8 mouse cellular contexts compared by ENCODE assay signal in the genomic region with DNA sequence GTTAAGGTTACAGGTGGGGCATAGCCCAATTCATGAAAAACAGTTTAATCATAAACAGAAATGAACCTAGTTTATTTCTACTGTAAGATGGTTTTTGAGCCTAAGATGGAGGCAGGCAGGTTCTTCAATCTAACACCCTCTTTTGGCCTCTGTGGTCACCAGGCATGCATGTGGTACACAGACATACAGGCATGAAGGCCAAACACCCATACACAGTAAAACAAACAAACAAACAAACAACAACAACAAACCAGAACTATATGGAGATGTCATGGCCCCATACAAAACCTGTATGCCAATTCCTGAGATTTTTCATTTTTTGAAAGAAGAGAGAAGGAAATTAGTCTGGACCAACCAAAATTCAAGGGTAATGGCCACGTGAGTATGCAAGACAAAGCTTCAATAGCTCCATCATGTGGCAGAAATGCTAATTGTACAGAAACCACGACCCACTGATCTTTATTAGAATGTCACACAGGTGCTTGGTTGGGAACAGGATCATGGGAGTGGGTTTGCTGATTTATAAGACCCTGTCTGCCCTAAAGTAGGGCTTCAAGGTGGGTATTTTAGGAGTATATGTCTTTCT. TPM values are rescaled to one million over a fixed set of nuclear protein-coding genes. Genes with fewer than 3 reads are reported as not detected.
DNase-seq lines count a peak whose midpoint lies in the region; ATAC-seq and TF ChIP-seq lines count a peak whose summit lies in the region.

No protein-coding gene starts in this region.

- no peaks in the 10 kb centered on the region for H3K27me3 ChIP-seq in hindbrain, embryonic 13.5 days
- H3K27me3 ChIP-seq in liver, adult 2 months (ENCODE audit: control insufficient read depth, insufficient read depth, low read length): no peaks in the 10 kb centered on the region
- H3K27me3 ChIP-seq in neural tube, embryonic 12.5 days (replicated peaks): no peaks in the 10 kb centered on the region

- DNase-seq in heart, adult 9 months (ENCODE audit: low spot score in 2 of 2): peak; percentile 57 to 61
- DNase-seq in heart, postnatal 25 days (ENCODE audit: low spot score): no peak
- DNase-seq in MN1 (ENCODE audit: low spot score): peak; percentile 77
- DNase-seq in embryo, embryonic 10.5 days (ENCODE audit: low spot score): peak; percentile 89
- DNase-seq in liver, adult 2 months (ENCODE audit: extremely low read depth, low read depth, low spot score): peak; percentile 72
- no peak for DNase-seq in frontal cortex, postnatal 14 days (ENCODE audit: low spot score in 2 of 2)

- H3K36me3 ChIP-seq in hindbrain, embryonic 13.5 days: no peaks in the 10 kb centered on the region
- no peaks in the 10 kb centered on the region for H3K36me3 ChIP-seq in liver, adult 2 months (ENCODE audit: control insufficient read depth, insufficient read depth, low read length)
- no peaks in the 10 kb centered on the region for H3K36me3 ChIP-seq in neural tube, embryonic 12.5 days

- H3K4me1 ChIP-seq in hindbrain, embryonic 13.5 days (replicated peaks): no peaks in the 10 kb centered on the region
- H3K4me1 ChIP-seq in liver, adult 2 months (ENCODE audit: control insufficient read depth, insufficient read depth, low read length): peaks cover 29% of the 10 kb centered on the region
- no peaks in the 10 kb centered on the region for H3K4me1 ChIP-seq in neural tube, embryonic 12.5 days

- H3K27ac ChIP-seq in hindbrain, embryonic 13.5 days: no peak overlapping the region
- H3K27ac ChIP-seq in liver, adult 2 months (replicated peaks; ENCODE audit: insufficient read depth, low read depth, low read length): no peak overlapping the region
- H3K27ac ChIP-seq in neural tube, embryonic 12.5 days: no peak overlapping the region

- peak; percentile 51 for TF ChIP-seq CTCF in liver, adult 2 months (IDR thresholded peaks at IDR 0.05; ENCODE audit: low read depth, low read length)

- peak; percentile 52; the same call in 1 of the 2 replicates for ATAC-seq in hindbrain, embryonic 13.5 days (ENCODE audit: low FRiP score)
- ATAC-seq in neural tube, embryonic 12.5 days (ENCODE audit: low FRiP score, low read depth): peak; percentile 60

- no peak for TF ChIP-seq POLR2A in liver, adult 2 months (IDR thresholded peaks at IDR 0.05; ENCODE audit: extremely low read depth, insufficient read depth, low read length)

- H3K9me3 ChIP-seq in hindbrain, embryonic 13.5 days: no peaks in the 10 kb centered on the region
- no peaks in the 10 kb centered on the region for H3K9me3 ChIP-seq in neural tube, embryonic 12.5 days

- no peak overlapping the region for H3K4me3 ChIP-seq in hindbrain, embryonic 13.5 days
- H3K4me3 ChIP-seq in liver, adult 2 months (ENCODE audit: insufficient read depth, low read depth, low read length): no peak overlapping the region
- H3K4me3 ChIP-seq in neural tube, embryonic 12.5 days: no peak overlapping the region

- intact Hi-C loops in heart, postnatal 25 days (cut with DNase I): no loop called here

- H3K4me2 ChIP-seq in hindbrain, embryonic 13.5 days: no peak overlapping the region
- no peak overlapping the region for H3K4me2 ChIP-seq in neural tube, embryonic 12.5 days (replicated peaks)

- no peaks in the 10 kb centered on the region for H3K79me2 ChIP-seq in liver, adult 2 months (ENCODE audit: control insufficient read depth, insufficient read depth, low read length)

- no peak overlapping the region for H3K9ac ChIP-seq in hindbrain, embryonic 13.5 days
- no peak overlapping the region for H3K9ac ChIP-seq in liver, adult 2 months (ENCODE audit: low read depth, low read length)
- H3K9ac ChIP-seq in neural tube, embryonic 12.5 days: no peak overlapping the region

- 3% methylated on average over 2 of the region's 2 CpGs for WGBS in hindbrain, embryonic 13.5 days
- 0% methylated on average over 2 of the region's 2 CpGs for WGBS in liver, adult 2 months
- 5% methylated on average over 2 of the region's 2 CpGs for WGBS in neural tube, embryonic 12.5 days

RNA-seq across cellular contexts. Expression of gene Gm19426, which starts 15.2 kb away (rescaled TPM):
- total RNA-seq in heart, postnatal 25 days (2021): 1 to 10 TPM; 1.8 to 1.9 TPM
- polyA plus RNA-seq in hindbrain, embryonic 13.5 days (2015; fragmentation: Nextera tagmentation; extraction: Ambion mirVana): 5.2 and 7.0 TPM in 2 replicates
- total RNA-seq in liver, adult 2 months (2014; rRNA removed): 1.7 and 3.1 TPM in 2 replicates
- 1.9 and 3.0 TPM in 2 replicates for polyA plus RNA-seq in liver, adult 2 months (2012; rRNA removed)
- polyA plus RNA-seq in neural tube, embryonic 12.5 days (2016; fragmentation: Nextera tagmentation; extraction: Ambion mirVana): 7.8 and 9.0 TPM in 2 replicates

RNA-seq across cellular contexts. Expression of gene Serping1, which starts 16.6 kb away (rescaled TPM):
- 10 to 100 TPM; 68.8 to 75.7 TPM for total RNA-seq in heart, postnatal 25 days (2021)
- polyA plus RNA-seq in hindbrain, embryonic 13.5 days (2015; fragmentation: Nextera tagmentation; extraction: Ambion mirVana): 34.6 and 39.4 TPM in 2 replicates
- total RNA-seq in liver, adult 2 months (2014; rRNA removed): 298 and 437 TPM in 2 replicates
- polyA plus RNA-seq in liver, adult 2 months (2012; rRNA removed): 979 and 1,033 TPM in 2 replicates
- 33.8 and 34.5 TPM in 2 replicates for polyA plus RNA-seq in neural tube, embryonic 12.5 days (2016; fragmentation: Nextera tagmentation; extraction: Ambion mirVana)

RNA-seq across cellular contexts. Expression of gene Ypel4, which starts 24.8 kb away (rescaled TPM):
- 1 to 10 TPM in 1 of 2 experiments, under 1 TPM in 1; 0.94 to 1.1 TPM for total RNA-seq in heart, postnatal 25 days (2021)
- 22.2 and 25.4 TPM in 2 replicates for polyA plus RNA-seq in hindbrain, embryonic 13.5 days (2015; fragmentation: Nextera tagmentation; extraction: Ambion mirVana)
- not detected in 2 replicates for total RNA-seq in liver, adult 2 months (2014; rRNA removed)
- 0.05 TPM in 2 replicates for polyA plus RNA-seq in liver, adult 2 months (2012; rRNA removed)
- 20.5 and 21.4 TPM in 2 replicates for polyA plus RNA-seq in neural tube, embryonic 12.5 days (2016; fragmentation: Nextera tagmentation; extraction: Ambion mirVana)

RNA-seq across cellular contexts. Expression of gene Clp1, which starts 31.5 kb away (rescaled TPM):
- total RNA-seq in heart, postnatal 25 days (2021): 1 to 10 TPM; 4.9 TPM
- polyA plus RNA-seq in hindbrain, embryonic 13.5 days (2015; fragmentation: Nextera tagmentation; extraction: Ambion mirVana): 26.7 and 28.6 TPM in 2 replicates
- 7.9 and 10.9 TPM in 2 replicates for total RNA-seq in liver, adult 2 months (2014; rRNA removed)
- 8.6 and 12.6 TPM in 2 replicates for polyA plus RNA-seq in liver, adult 2 months (2012; rRNA removed)
- polyA plus RNA-seq in neural tube, embryonic 12.5 days (2016; fragmentation: Nextera tagmentation; extraction: Ambion mirVana): 36.4 and 37.1 TPM in 2 replicates

RNA-seq across cellular contexts. Expression of gene Ube2l6, which starts 40.0 kb away (rescaled TPM):
- 10 to 100 TPM; 30.6 to 70.6 TPM for total RNA-seq in heart, postnatal 25 days (2021)
- polyA plus RNA-seq in hindbrain, embryonic 13.5 days (2015; fragmentation: Nextera tagmentation; extraction: Ambion mirVana): 16.8 and 17.6 TPM in 2 replicates
- 42.4 and 44.3 TPM in 2 replicates for total RNA-seq in liver, adult 2 months (2014; rRNA removed)
- polyA plus RNA-seq in liver, adult 2 months (2012; rRNA removed): 99.8 and 106 TPM in 2 replicates
- 22.8 and 23.2 TPM in 2 replicates for polyA plus RNA-seq in neural tube, embryonic 12.5 days (2016; fragmentation: Nextera tagmentation; extraction: Ambion mirVana)

Comparison
In these comparisons a context has a peak if more than half of its experiments do, and no peak if none do; other contexts are left out.
1. DNase-seq: peak in heart, adult 9 months (2 of 2), MN1 (single experiment), embryo, embryonic 10.5 days (single experiment) and liver, adult 2 months (single experiment); none in heart, postnatal 25 days (single experiment) and frontal cortex, postnatal 14 days (0 of 2).
2. RNA of gene Serping1, which starts 16.6 kb away (polyA plus RNA-seq): 979 to 1,033 TPM in liver, adult 2 months; 34.6 to 39.4 TPM in hindbrain, embryonic 13.5 days and 33.8 to 34.5 TPM in neural tube, embryonic 12.5 days; every median in the first group is over 10 times any median in the second.
3. RNA of gene Ypel4, which starts 24.8 kb away (polyA plus RNA-seq): 22.2 to 25.4 TPM in hindbrain, embryonic 13.5 days and 20.5 to 21.4 TPM in neural tube, embryonic 12.5 days; 0.05 TPM in liver, adult 2 months; every median in the first group is over 10 times any median in the second.